Mouse (Mus musculus) G1E (cell line): ENCODE results near the gene Crb2. TPM values are rescaled to one million over a fixed set of nuclear protein-coding genes. Genes with fewer than 3 reads are reported as not detected.

Source experiments
- ATAC-seq: 2 replicates; pipeline ENCODE4 v1.8.0; 2016; ENCODE audit warnings: mild to moderate bottlenecking; ENCODE audit not compliant: insufficient number of reproducible peaks, poor library complexity, low FRiP score, severe bottlenecking; ENCODE audit errors: extremely low read depth
- DNase-seq: peaks from one replicate; pipeline ENCODE4 v3.0.0; 2012; ENCODE audit warnings: low spot score
- H3K27me3 ChIP-seq: 2 replicates; pipeline ENCODE4 v1.6.1; 2012; ENCODE audit warnings: mild to moderate bottlenecking, low read length, inconsistent platforms; ENCODE audit not compliant: insufficient read depth
- H3K36me3 ChIP-seq: replicated peaks from 2 replicates; pipeline ENCODE3; 2012; ENCODE audit warnings: mild to moderate bottlenecking, inconsistent platforms
- H3K4me1 ChIP-seq: 2 replicates; pipeline ENCODE4 v1.6.1; 2012; ENCODE audit warnings: low read depth, low read length, inconsistent platforms, mixed read lengths; ENCODE audit not compliant: insufficient read depth
- H3K4me3 ChIP-seq: 2 replicates; pipeline ENCODE4 v1.5.1; 2012; ENCODE audit warnings: low read depth, mild to moderate bottlenecking, inconsistent platforms, low read length, moderate library complexity, mixed read lengths
- H3K9me3 ChIP-seq: replicated peaks from 2 replicates; pipeline ENCODE4 v1.6.1; 2012; ENCODE audit warnings: inconsistent platforms
- CTCF ChIP-seq: IDR thresholded peaks from 2 replicates; pipeline ENCODE4 v1.5.1; 2012; ENCODE audit warnings: low read depth, low read length, inconsistent platforms, mixed read lengths
- GATA1 ChIP-seq: IDR thresholded peaks from 2 replicates; pipeline ENCODE4 v1.6.1; 2012; ENCODE audit warnings: borderline replicate concordance, low read length, inconsistent platforms, mixed read lengths
- GATA2 ChIP-seq: IDR thresholded peaks from 2 replicates; pipeline ENCODE4 v1.6.1; 2012; ENCODE audit warnings: low read depth, low read length, inconsistent platforms, borderline replicate concordance
- POLR2AphosphoS5 ChIP-seq: IDR thresholded peaks from 2 replicates; pipeline ENCODE4 v1.6.1; 2012; ENCODE audit warnings: low read depth, low read length, inconsistent platforms; ENCODE audit not compliant: insufficient replicate concordance
- TAL1 ChIP-seq: conservative IDR thresholded peaks from 2 replicates; pipeline ENCODE4 v1.6.1; 2012; ENCODE audit warnings: low read depth, low read length, inconsistent platforms, mixed read lengths
- polyA plus RNA-seq: library from polyadenylated mRNA; stranded (reverse); fragments of >175 nt; gene quantifications from 2 replicates; pipeline ENCODE4 v1.2.3, GENCODE M21; 2012
- total RNA-seq, 2 experiments: library from RNA; stranded (forward) in 1 of 2; stranded (reverse) in 1 of 2; fragments of 200-1000 nt in 1 of 2; fragments of >200 nt in 1 of 2; fragmentation: Nextera tagmentation in 1 of 2; gene quantifications; 2 replicates each; pipeline ENCODE4 v1.2.3; 2014 to 2017

The Crb2 gene
- total and polyA plus RNA-seq, 3 experiments, result 0.05 TPM; not detected in 2

DNA sequence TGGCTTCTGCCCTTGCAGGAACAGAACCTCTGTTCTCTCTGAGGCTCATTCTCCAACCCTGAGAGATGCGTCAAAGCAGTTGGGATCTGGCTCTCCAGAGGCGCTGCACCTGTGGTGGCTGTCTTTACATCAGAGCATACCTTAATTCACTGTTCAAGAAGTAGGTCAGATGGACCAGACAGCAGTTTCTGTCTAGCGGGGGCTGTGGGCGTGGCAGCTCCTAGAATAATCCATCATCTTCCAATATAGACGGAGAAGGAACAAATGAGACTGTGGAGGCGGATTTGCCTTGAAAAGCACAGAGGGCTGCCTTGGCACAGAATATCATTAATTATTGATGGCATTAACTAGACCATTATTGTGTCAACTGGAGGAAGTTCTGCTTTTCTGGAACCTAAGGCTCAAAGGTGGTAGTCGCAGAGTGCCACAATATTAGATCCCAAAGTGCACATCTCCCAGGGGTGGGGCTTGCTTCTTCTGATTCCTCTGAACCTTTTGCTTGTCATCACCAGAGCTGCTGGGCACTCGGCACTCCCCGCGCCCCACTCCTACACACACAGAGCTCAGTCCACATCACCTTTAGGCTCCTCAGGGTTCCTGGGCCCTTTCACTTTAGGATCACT is 31.2 kb upstream of the Crb2 start:
- H3K36me3 ChIP-seq, result no peaks in the 10 kb centered on the region
- no peak for DNase-seq
- no peak for TF ChIP-seq TAL1
- TF ChIP-seq CTCF, result no peak
- TF ChIP-seq POLR2AphosphoS5, result no peak
- TF ChIP-seq GATA2, result no peak
- TF ChIP-seq GATA1, result no peak
- 0 out of 2 replicates have a peak, but pooled peaks cover 2% of the 10 kb centered on the region for H3K4me1 ChIP-seq
- peaks cover 33% of the 10 kb centered on the region for H3K27me3 ChIP-seq
- ATAC-seq, result no peak
- no peaks in the 10 kb centered on the region for H3K9me3 ChIP-seq
- H3K4me3 ChIP-seq, result no peak overlapping the region

DNA sequence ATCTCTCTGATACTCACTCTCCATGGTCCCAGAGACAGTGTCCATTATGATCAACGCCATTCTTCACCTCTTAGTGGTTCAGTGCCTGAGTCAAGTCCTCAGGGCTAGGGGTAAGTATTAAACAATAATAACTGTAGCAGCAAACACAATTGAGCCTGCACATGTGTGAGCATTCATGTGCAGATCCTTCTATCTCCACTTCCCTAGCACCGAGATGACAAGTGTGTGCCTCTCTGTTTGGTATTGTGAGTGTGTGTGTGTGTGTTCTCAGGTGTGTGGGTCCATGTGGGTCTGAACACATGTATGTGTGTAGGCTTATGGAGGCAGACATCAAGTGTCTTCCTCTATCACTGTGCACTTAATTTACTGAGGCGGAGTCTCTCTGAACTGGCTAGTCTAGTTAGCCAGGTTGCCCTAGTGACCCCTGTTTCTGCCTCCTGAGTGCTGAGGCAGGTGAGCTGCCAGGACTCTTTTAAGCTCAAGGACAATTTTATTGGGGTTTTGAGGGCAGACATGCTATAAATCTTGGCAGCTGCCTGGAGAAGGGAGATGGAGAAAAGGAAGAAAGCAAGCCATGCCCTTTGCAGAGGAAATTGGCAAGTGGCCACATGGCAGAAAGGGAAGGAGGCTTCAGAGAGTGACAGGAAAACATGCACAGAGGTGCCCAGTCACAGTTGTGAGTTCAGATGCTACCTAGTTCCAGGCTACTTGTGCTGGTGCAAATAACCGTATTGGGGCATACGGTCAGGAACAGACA is 29.6 kb upstream of the Crb2 start:
- H3K4me3 ChIP-seq, result no peak overlapping the region
- DNase-seq (no peak), ATAC-seq (no peak)
- no peaks in the 10 kb centered on the region for H3K9me3 ChIP-seq
- TF ChIP-seq TAL1 (no peak), GATA1 (no peak), POLR2AphosphoS5 (no peak), GATA2 (no peak), CTCF (no peak)
- H3K36me3 ChIP-seq, result no peaks in the 10 kb centered on the region
- 0 out of 2 replicates have a peak, but pooled peaks cover 2% of the 10 kb centered on the region for H3K4me1 ChIP-seq
- peaks cover 38% of the 10 kb centered on the region for H3K27me3 ChIP-seq

- Histone ChIP-seq H3K9me3 (no peaks in the 10 kb centered on the region), H3K36me3 (no peaks in the 10 kb centered on the region), H3K4me3 (no peak overlapping the region), H3K4me1 (0 out of 2 replicates have a peak, but pooled peaks cover 2% of the 10 kb centered on the region), H3K27me3 (peaks cover 46% of the 10 kb centered on the region)
- ATAC-seq (no peak), DNase-seq (no peak)
- no peak for TF ChIP-seq TAL1
- no peak for TF ChIP-seq CTCF
- TF ChIP-seq POLR2AphosphoS5, result no peak
- TF ChIP-seq GATA1, result no peak
- TF ChIP-seq GATA2, result no peak
Observed at GRCm38 (mm10) chr2:37747909-37748308, 28.1 kb upstream of the Crb2 start.

GRCm38 (mm10) chr2:37748442-37749066 is 27.5 kb upstream of the Crb2 start:
- TF ChIP-seq GATA1 (no peak), CTCF (no peak), TAL1 (no peak), POLR2AphosphoS5 (no peak), GATA2 (no peak)
- DNase-seq (no peak), ATAC-seq (no peak)
- Histone ChIP-seq H3K9me3 (no peaks in the 10 kb centered on the region), H3K4me3 (no peak overlapping the region), H3K36me3 (no peaks in the 10 kb centered on the region), H3K27me3 (peaks cover 51% of the 10 kb centered on the region), H3K4me1 (0 out of 2 replicates have a peak, but pooled peaks cover 2% of the 10 kb centered on the region)

- Histone ChIP-seq H3K36me3 (no peaks in the 10 kb centered on the region), H3K9me3 (no peaks in the 10 kb centered on the region), H3K27me3 (peaks cover 57% of the 10 kb centered on the region), H3K4me1 (0 out of 2 replicates have a peak, but pooled peaks cover 2% of the 10 kb centered on the region), H3K4me3 (no peak overlapping the region)
- DNase-seq (no peak), ATAC-seq (no peak)
- TF ChIP-seq GATA1 (no peak), CTCF (no peak), POLR2AphosphoS5 (no peak), TAL1 (no peak), GATA2 (no peak)
Observed at GRCm38 (mm10) chr2:37749323-37749722, 26.7 kb upstream of the Crb2 start.

DNA sequence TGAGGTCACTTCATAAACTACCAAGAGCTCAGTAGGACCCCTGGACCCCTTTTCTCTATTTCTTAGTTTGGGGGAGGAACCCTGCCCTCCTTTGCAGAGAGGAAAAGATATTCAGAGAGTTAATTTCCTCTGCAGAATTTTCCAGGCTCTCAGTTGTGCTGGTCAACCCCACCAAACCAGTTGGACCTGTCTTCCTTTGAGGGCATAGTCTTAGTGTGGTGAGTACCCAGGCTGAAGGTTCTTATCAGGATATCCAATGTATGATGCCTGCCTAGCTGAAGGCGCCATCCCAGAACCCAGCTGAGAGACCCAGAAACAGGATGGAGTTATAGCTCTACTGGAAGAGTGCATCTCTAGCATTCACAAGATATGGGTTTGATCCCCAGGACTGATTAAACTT is 24.9 kb upstream of the Crb2 start:
- TF ChIP-seq GATA1 (no peak), GATA2 (no peak), CTCF (no peak), POLR2AphosphoS5 (no peak), TAL1 (no peak)
- Histone ChIP-seq H3K36me3 (no peaks in the 10 kb centered on the region), H3K9me3 (no peaks in the 10 kb centered on the region), H3K4me3 (no peak overlapping the region), H3K27me3 (peaks cover 66% of the 10 kb centered on the region), H3K4me1 (no peaks in the 10 kb centered on the region)
- DNase-seq, result no peak
- ATAC-seq, result no peak
